Mouse (Mus musculus) ES-Bruce4 (cell line): ENCODE measurements around the gene Slc4a5. TPM values are rescaled to one million over a fixed set of nuclear protein-coding genes. Genes with fewer than 3 reads are reported as not detected.

Source experiments
- H3K27ac ChIP-seq: 2 replicates; pipeline ENCODE4 v1.5.1; 2012; ENCODE audit warnings: low read length, inconsistent platforms; ENCODE audit not compliant: insufficient read depth
- H3K27me3 ChIP-seq: 2 replicates; pipeline ENCODE4 v1.6.1; 2012; ENCODE audit warnings: mild to moderate bottlenecking, low read length, inconsistent platforms; ENCODE audit not compliant: control insufficient read depth, poor library complexity, insufficient read depth, severe bottlenecking
- H3K36me3 ChIP-seq: 2 replicates; pipeline ENCODE4 v1.6.1; 2012; ENCODE audit warnings: inconsistent platforms, mild to moderate bottlenecking, low read length, moderate library complexity; ENCODE audit not compliant: control insufficient read depth, poor library complexity, insufficient read depth, severe bottlenecking
- H3K4me1 ChIP-seq: one replicate; pipeline ENCODE4 v1.8.1; 2011; ENCODE audit warnings: low read length; ENCODE audit not compliant: control insufficient read depth, insufficient read depth
- H3K4me3 ChIP-seq: 2 replicates; pipeline ENCODE4 v1.5.1; 2011; ENCODE audit warnings: low read depth, mild to moderate bottlenecking, low read length
- H3K9ac ChIP-seq: 2 replicates; pipeline ENCODE4 v1.6.1; 2012; ENCODE audit warnings: low read depth, mild to moderate bottlenecking, inconsistent platforms; ENCODE audit not compliant: poor library complexity, severe bottlenecking
- H3K9me3 ChIP-seq: replicated peaks from 2 replicates; pipeline ENCODE4 v1.6.1; 2012; ENCODE audit warnings: mild to moderate bottlenecking, low read length, inconsistent platforms; ENCODE audit not compliant: control insufficient read depth, poor library complexity, insufficient read depth, severe bottlenecking
- CTCF ChIP-seq: IDR thresholded peaks from one replicate; pipeline ENCODE4 v1.8.1; 2011; ENCODE audit warnings: low read depth, low read length
- EP300 ChIP-seq: IDR thresholded peaks from 2 replicates; pipeline ENCODE4 v1.6.1; 2011; ENCODE audit warnings: low read depth, low read length; ENCODE audit not compliant: insufficient read depth
- POLR2A ChIP-seq: IDR thresholded peaks from one replicate; pipeline ENCODE4 v1.8.1; 2011; ENCODE audit warnings: low read length; ENCODE audit not compliant: insufficient read depth
- polyA plus RNA-seq: library from polyadenylated mRNA; stranded (reverse); fragments of >200 nt; gene quantifications from 2 replicates; pipeline ENCODE4 v1.2.4, GENCODE M21; 2011; ENCODE audit warnings: low read depth; ENCODE audit not compliant: missing spikeins, insufficient read depth, insufficient read length

Gene Slc4a5
- polyA plus RNA-seq, 1 experiment: 3.8 TPM

- H3K4me1 ChIP-seq: peaks cover 3% of the 10 kb centered on the region
- H3K27ac ChIP-seq: no peak overlapping the region
- no peaks in the 10 kb centered on the region for H3K27me3 ChIP-seq
- no peak for TF ChIP-seq CTCF
- TF ChIP-seq POLR2A: no peak
- no peak for TF ChIP-seq EP300
- no peaks in the 10 kb centered on the region for H3K9me3 ChIP-seq
- no peak overlapping the region for H3K4me3 ChIP-seq
- no peak overlapping the region for H3K9ac ChIP-seq
- no peaks in the 10 kb centered on the region for H3K36me3 ChIP-seq
Observed at GRCm38 (mm10) chr6:83352666-83353410, 133.2 kb downstream of the Slc4a5 start.

Other genes with a start within 250 kb of the Slc4a5 start
- gene Dok1, start 186.4 kb upstream of the Slc4a5 start, polyA plus RNA-seq: 4.7 and 4.8 TPM in 2 replicates
- 2.2 and 3.1 TPM in 2 replicates for gene Loxl3, start 185.7 kb upstream of the Slc4a5 start, polyA plus RNA-seq
- gene Aup1, start 165.3 kb upstream of the Slc4a5 start, polyA plus RNA-seq: 42.4 and 44.3 TPM in 2 replicates
- gene Htra2, start 164.6 kb upstream of the Slc4a5 start, polyA plus RNA-seq: 36.8 and 37.4 TPM in 2 replicates
- gene Dqx1, start 162.0 kb upstream of the Slc4a5 start, polyA plus RNA-seq: 2.9 and 3.7 TPM in 2 replicates
- not detected in 2 replicates for gene Tlx2, start 149.5 kb upstream of the Slc4a5 start, polyA plus RNA-seq
- gene Pcgf1, start 142.0 kb upstream of the Slc4a5 start, polyA plus RNA-seq: 14.7 and 21.3 TPM in 2 replicates
- not detected in 2 replicates for gene Lbx2, start 133.5 kb upstream of the Slc4a5 start, polyA plus RNA-seq
- gene Ccdc142, start 118.2 kb upstream of the Slc4a5 start, polyA plus RNA-seq: not detected in 2 replicates
- 0.45 and 1.2 TPM in 2 replicates for gene Gm42688, start 118.2 kb upstream of the Slc4a5 start, polyA plus RNA-seq
- 29.5 and 36.4 TPM in 2 replicates for gene Mrpl53, start 110.8 kb upstream of the Slc4a5 start, polyA plus RNA-seq
- 23.3 and 25.4 TPM in 2 replicates for gene Mogs, start 104.3 kb upstream of the Slc4a5 start, polyA plus RNA-seq
- 26.7 and 32.4 TPM in 2 replicates for gene Wbp1, start 98.3 kb upstream of the Slc4a5 start, polyA plus RNA-seq
- gene Ino80b, start 94.4 kb upstream of the Slc4a5 start, polyA plus RNA-seq: 9.0 and 11.6 TPM in 2 replicates
- 10.4 and 10.5 TPM in 2 replicates for gene Rtkn, start 84.4 kb upstream of the Slc4a5 start, polyA plus RNA-seq
- 7.3 and 7.9 TPM in 2 replicates for gene Wdr54, start 63.4 kb upstream of the Slc4a5 start, polyA plus RNA-seq
- not detected in 2 replicates for gene 1700003E16Rik, start 63.4 kb upstream of the Slc4a5 start, polyA plus RNA-seq
- 41.5 and 52.4 TPM in 2 replicates for gene Dctn1, start 53.9 kb upstream of the Slc4a5 start, polyA plus RNA-seq
- gene Mthfd2, start 106.1 kb downstream of the Slc4a5 start, polyA plus RNA-seq: 58.4 and 63.8 TPM in 2 replicates
- gene Mob1a, start 106.2 kb downstream of the Slc4a5 start, polyA plus RNA-seq: 49.5 and 62.1 TPM in 2 replicates
- gene Bola3, start 129.3 kb downstream of the Slc4a5 start, polyA plus RNA-seq: 37.9 and 38.1 TPM in 2 replicates
- 7.4 and 8.3 TPM in 2 replicates for gene Tet3, start 239.3 kb downstream of the Slc4a5 start, polyA plus RNA-seq